Mouse (Mus musculus): ENCODE measurements around the gene Immp2l.
A peak's percentile ranks its signal among the peaks of the same experiment; 100 is the strongest.

Gene Immp2l

DNA sequence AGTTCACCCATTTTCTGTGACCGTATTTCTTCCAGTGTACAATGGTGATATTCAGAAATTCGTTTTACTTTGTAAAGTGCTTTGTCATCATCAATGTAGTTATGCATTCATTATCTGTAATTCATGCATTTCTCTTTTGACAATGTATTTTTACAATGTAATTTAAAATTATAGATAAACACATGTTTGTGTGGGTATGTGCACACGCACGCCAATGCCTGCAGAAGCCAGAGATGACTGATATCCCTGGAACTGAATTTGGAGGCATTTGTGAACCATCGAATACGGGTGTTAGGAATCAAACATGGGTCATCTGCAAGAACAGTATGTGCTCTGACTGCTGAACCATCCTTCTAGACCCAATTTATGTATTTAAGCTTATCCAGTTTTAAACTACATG is 161.6 kb downstream of the Immp2l start:
- DNase-seq: no peak

DNA sequence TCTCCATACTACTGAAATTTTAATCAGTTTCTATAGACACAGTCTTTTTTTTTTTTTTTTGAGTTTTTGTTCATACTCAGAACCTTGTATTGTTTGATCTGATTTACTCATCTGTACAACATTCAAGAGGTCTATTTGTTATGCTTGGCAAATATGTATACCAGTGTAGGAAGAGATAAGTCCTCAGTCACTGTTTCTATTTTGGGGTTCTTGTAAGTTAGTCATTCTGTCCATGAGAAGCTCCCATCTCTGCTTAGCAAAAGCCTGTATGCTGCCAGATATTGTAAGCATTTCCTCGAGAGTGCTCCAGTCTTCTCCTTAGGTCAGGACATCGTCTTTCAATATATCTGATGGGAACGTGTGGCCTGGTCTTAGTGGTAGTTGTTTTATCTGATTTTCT is 168.9 kb downstream of the Immp2l start:
- DNase-seq: no peak

DNA sequence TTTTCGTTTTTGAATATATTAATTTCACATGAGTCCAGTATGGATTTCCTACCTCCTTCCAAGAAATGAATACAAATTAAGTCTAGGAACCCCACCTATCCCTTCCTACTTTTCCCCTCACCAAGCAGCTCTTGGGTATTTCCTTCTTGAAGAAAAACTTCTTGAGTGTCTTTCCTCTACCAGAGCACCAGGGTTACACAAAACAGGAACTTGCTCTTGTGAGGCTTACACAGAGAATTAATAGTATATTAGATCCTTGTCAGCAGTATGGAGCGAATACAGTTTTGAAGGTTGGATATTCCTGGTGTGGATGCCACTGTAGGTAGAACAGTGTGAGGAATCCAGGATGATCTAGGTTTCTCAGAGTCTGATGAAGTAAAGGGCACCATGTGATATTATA is 172.5 kb downstream of the Immp2l start:
- DNase-seq: no peak

DNA sequence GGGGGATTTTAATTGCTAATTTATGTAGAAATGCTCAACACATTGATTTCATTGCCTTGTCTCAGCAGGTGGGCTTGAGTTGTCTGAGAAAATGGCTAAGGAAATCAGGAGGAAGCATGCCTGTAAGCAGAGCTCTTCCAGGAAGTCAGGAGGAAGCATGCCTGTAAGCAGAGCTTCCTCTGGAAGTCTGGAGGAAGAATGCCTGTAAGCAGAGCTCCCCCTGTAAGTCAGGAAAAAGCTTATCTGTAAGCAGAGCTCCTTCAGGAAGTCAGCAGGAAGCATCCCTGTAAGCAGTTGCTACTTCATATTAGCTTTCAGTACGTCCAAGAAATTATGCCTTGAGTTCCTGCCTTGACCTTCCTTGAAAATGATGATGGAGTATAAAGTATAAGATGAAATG is 191.3 kb downstream of the Immp2l start:
- DNase-seq: no peak

DNA sequence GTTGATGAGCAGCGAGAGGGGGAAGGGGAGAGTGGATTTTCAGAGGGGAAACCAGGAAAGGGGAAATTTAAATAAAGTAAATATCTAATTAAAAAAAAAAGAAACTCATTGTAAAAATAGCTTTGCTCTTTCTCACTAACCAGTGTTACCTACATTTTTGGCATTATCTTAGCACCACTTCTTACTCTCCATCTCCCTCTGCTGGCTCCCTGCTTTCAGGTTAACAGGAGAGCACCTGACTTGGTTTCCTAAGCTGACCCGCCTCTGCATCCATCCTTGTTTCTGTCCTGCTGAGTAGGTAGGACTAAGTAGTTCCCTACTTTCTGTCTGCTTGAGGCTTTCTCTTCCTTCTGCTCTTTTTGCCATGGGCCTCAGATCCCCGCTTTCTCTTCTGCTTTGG is 198.0 kb downstream of the Immp2l start:
- no peak for DNase-seq

DNA sequence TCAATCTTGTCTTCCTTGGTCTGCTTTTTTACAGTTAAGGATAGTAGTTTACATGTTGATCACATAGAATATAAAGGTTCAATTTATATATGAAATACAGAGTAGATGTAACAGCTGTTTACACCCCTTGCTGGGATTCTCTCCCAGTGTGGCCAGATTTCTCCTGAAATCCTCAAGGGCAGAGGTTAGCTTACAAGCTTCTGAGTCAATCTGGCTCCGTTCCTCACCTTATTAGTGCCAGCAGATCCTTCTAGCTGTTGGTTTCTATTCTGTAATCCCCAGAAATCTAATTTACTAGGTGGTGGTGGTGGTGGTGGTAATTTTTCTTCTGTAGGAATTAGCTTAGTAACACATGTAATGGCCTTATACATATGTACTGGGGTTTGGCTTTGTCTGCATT is 199.8 kb downstream of the Immp2l start:
- DNase-seq: no peak

DNA sequence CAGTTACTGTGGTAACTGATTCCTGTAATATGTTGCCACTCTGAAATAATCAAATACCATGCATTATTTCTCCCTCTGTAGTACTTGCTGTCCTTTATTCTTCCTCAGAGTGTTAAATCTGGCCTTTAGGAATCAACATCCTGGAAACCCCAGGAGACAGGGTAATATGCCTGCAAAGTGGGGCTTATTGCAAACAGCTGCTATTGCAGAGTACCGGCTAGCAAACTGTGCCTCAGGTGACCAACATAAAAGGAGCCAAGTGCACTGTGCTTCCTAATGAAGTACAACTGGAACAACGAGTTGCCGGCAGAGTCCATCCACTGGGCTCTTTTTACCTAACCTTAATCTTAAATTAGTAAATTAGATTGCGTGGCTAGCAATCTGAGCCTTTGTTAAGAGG is 200.6 kb downstream of the Immp2l start:
- peak; percentile 44 for DNase-seq

DNA sequence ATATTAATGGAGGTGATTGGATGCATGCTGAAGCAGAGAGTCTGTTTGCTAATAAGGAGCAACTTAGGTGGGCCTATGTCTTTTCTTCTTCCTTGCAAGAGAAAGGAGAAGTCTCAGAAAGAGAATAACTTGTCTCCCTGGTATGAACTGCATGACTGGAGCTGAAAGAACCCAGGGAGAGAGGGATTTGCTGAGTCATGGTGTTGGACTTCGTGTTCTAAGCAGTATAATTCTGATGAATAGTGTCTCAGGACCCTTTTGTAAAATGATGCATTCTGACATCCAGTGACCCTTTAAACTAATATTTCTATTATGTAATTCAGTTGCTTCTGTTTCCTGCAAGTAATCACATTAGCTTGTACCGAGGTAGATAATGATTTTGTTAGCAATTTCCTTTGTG is 208.1 kb downstream of the Immp2l start:
- DNase-seq: no peak

DNA sequence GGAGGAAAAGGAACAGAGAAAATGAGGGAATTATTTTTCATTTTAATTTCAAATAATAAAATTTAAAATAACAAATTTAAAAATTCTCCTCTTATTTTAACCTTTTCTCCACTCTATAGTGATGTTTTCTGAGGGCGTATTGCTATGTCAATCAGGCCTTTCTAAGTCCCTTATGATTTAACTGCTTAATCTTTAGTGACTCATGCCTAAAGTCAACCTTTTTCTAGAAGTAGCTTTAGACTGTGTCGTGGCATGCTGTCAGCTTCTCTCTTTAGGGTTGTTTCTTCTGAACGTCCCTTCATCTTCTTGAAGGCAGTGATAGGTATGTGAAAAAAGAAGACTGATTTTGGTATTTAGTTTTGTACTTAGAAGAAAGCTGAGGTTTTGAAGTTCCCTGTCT is 214.0 kb downstream of the Immp2l start:
- DNase-seq: no peak

DNA sequence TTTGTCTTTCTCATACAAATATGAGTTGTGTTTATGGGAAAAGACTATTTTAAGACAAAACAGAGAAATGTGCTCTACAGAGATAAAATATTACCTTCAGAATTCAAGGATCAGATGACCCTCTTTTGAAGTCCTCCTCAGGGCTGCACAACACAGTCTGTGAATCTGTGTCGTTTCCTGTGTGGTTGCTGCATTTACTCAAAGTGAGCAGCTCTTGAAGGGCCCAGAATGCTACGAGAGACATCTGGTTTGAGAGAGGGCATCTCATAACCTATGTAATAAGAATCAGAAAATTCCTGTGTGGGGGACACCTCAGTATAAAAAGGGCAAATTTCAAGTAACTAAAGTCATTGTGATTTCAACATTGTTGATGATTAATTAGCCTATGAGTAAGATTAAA is 217.3 kb downstream of the Immp2l start:
- no peak for DNase-seq

DNA sequence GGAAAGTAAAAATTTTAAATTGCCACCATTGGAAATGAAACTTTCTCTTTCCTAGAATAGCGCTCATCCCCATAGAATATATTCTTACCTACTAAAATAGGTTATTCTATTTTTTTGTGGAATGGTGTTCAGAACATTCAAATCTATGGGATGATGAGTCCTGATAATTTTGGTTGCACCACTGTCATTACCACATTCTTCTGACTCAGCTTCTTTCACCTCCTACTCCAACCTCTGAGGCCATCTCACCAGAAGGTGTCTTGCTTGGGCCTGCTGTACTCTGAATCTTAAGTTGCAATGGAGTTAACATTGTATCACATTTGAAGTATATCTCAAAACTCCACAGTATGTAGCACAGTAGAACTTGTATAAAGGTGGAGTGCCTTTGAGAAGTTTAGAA is 224.4 kb downstream of the Immp2l start:
- DNase-seq: no peak

DNA sequence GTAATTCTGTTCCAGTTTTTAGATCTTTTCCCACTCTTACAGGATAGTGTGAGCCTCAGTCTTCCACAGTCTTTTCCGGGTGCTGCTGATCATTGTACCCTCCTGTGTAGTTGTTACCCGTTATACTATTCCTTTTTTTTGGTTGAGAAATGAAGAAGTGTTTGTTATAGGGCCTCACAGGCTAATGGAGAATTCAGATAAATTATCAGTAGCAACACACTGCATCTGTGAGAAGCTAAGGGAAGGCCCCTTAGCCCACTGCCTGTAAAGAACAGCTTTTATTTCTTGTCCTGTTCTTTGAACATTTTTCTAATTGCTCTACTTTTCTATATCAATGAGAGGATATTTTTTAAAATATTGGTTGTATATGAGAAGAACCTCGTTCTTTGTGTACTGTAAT is 226.2 kb downstream of the Immp2l start:
- DNase-seq: no peak

DNA sequence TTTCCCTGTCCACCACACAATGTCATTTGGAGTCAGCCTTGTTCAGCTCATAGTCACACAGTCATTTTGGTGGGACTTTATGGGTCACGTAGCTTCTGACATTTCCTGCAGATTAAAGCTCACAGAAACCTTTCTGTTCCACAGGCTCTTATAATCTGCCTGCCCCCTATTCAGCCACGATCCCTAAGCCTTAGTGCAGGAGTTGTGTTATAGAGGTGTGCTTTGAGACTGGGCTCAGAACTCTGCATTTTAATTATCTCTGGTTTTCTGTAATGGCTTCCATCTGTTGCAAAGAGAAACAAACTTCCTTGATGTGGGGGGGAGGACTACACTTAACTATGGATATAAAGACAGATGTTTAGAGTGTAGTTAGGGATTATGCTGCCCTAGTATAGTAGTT is 234.0 kb downstream of the Immp2l start:
- peak; percentile 17 for DNase-seq

DNA sequence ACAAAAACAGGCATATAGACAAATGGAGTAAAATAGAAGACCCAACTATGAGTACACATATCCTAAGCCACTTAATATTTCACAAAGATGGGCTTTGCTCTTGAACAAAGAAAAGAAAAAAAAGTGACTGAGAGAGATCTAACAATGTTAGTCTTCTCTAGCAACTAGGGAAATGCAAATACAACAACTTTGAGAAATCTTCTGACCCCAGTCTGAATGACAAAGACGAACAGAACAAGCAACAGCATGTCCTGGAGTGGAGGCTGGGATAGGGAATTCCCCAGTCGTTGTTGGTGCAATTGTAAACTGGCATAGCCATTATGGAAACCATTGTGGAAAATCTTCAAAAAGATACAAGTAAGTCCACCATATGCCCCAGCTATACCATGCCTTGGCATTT is 235.7 kb downstream of the Immp2l start:
- no peak for DNase-seq

DNA sequence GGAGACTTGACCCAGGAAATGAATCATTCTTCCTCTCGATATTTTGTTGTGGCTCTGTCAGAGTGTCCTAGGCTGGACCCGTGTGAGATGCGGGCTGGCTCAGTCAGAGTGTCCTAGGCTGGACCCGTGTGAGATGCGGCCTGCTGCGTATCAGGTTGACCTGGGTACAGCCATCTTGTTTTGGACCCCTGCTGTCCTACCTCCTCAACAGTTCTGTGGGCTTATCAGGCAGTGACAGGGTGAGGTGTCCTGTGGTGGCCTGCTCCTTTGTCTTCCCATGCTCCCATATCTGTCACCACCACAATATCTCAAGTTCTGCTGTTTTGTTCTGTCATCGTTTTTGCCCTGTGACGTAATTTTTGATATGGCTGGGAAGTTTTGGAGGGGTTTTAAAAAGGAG is 250.2 kb downstream of the Immp2l start:
- no peak for DNase-seq

DNA sequence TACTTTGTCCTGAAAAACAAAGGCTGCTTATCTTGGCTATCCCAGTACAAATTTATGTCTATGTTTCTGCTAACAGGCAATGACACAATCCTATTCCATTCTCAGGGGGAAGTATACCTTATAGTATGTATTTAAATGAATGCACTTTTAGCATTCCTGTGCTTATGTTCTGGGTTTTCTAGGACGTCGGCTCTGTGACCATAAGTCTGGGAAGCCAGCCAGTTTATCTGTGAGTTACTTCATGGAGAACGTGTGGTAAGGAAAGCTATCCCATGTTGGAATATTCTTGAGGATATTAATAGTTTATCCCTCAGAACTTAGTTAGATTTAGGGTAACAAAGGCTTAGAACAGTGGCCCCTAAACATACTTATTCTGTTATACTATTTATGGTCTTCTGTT is 251.5 kb downstream of the Immp2l start:
- no peak for DNase-seq

DNA sequence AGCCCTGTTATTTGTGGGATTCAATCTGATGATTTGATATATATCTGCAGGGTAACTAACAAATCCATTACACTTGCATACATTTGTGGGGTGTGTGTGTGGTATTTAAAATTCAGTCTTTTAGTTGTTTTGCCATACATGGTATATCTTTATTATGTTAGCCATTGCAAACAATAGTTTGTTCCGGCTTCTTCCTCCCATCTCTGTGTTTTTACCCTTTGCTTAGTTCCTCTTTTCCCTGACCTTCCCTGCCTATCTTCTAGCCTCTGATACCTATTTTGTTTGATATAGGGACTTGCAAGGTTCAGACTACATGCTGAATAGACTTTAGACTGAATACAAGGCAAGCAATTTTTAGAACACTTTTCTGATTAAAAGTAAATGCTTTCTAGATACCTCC is 254.0 kb downstream of the Immp2l start:
- DNase-seq: no peak

DNA sequence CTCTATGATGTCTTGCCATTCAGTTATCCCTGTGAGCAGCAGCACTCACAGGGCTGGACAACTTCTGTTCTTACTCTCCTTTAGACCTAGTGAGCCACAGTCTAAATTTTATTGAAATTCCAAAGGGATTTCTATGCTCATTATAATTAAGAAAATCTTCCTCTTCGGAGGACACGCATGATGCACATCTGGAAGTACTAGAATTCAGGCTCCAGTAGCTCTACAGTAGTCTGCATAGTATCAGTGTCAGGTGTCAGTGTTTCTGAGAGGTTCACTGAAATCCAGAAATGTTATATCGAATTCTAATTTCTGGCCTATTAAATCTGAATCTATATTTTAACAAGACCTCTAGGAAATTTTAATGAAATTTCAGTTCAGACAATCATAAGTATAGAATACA is 265.2 kb downstream of the Immp2l start:
- DNase-seq: peak; percentile 4

DNA sequence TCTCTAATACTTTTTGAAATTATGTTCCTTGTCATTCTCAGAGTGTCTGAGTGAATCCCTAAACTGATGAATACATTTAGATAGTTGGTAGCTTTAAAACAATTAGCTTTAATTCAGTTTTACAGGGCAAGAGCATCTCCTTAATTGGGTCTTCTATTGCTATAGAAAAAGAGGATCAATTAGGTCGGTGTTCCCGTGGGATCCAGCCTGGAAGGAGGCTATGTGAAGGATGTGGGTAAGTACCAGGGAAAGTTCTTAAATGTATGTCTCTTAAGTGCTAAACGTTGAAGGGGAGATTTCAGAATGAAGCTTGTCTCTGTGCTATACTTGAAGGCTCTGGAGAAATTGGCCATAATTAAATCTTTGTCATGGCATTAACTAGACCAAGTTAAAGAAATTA is 283.1 kb downstream of the Immp2l start:
- no peak for DNase-seq

DNA sequence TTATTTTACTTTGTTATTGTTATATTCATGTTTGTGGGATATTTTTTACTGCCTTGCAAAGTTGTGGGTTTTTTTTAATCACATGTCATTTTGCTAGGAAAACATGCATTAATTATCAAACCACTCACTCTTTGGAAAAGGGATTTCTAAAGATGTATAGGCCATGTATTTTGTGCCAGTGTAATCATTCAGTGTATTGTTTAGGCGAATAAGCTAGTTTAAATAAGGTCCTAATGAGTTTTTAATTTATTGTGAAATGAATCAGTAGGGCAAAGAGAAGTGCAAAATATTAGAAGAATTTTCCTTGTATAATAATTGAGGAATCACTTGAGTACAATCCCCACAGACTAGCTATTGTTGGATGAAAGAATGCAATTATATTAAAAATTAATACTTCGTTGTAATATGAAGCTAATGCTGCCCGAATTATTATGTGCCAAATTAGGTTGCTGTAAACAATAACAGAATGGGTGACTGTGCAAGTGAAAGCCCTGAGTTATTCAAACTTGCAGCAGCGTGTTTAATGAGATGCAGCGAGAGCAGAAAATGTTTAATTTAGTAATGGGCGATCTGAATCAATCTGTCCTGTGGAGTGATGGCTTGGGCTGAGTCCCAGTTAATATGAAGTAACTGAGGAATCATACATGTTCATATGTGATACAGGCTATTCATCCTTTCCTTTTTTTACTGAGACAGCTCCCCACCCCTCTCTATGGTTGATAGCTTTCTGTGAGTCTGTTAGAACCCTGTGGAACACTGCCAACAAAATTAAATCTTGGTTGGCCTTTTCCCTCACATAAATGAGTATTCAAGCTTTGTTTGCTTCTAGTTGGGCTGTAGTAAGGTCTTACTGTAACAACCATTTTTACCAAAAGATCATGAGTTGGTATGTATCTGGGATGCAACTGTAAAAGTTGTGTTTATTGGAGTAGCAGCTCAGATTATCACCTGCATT is 285.1 kb downstream of the Immp2l start:
- DNase-seq: no peak

DNA sequence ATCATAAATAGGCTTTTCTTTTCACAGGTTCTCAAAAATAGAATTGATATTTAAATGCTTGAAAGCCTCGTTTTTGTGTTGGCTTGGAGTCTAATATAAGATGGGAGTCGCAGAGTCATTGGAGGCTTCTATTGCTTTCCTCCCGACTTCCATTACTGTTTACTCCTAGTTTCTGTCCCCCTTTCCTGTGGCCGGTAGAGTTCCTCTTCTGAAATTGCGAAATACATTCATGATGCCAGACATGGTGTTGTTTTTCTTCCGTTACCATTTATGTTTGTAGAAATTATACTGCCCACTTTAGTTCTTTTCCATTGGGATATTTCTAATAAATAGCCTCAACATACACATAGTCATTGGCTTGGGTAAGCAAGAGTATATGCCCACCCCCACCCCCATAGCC is 289.5 kb downstream of the Immp2l start:
- DNase-seq: peak; percentile 0

DNA sequence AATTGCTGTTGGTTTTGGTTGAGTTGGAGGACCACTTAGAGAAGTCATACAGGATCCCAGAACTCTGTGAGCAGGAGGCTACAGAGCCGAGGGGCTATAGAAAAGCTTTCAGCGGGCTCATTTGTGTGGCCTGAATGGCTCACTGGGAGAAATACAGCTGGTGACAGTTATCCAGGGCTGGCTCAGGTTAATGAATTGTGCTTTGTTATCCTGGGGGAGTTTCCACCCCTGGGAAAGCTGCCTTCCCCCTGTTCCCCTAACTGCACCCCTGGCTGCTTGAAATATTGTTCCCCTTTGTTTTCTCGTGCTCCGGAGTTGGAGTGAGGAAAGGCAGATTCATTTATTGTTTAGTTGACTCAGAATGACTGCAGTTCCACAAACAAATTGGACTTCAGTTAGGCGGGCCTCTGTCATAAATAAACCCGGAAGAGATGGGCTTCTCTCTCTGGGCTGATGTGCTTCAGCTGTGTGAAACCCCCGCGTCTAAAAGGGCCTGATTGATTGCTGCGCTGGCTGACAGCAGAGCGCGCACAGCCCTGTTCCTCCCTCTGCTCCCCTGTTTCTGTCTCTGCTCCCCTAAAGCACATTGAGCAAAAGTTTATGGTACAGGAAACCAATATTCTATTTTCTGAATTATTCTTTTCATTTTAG is 291.0 kb downstream of the Immp2l start:
- peak; percentile 65 for DNase-seq

DNA sequence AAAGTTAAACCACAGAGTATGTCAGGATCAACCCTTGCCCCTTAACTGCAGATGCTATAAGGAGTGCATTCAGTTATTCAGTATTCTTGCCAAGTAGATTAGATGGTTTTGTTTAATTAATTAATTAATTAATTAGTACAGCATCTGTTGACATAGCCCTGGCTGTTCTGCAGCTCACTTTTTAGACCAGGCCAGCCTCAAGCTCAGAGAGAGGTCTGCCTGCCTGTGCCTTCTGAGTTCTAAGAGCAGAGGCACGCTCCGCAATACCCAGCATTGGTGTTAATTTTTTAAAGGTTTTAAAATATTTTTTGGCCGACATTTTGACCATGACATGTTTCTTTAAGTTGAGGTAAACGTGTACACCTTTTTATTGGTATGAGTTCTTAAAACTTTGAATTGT is 292.0 kb downstream of the Immp2l start:
- no peak for DNase-seq

DNA sequence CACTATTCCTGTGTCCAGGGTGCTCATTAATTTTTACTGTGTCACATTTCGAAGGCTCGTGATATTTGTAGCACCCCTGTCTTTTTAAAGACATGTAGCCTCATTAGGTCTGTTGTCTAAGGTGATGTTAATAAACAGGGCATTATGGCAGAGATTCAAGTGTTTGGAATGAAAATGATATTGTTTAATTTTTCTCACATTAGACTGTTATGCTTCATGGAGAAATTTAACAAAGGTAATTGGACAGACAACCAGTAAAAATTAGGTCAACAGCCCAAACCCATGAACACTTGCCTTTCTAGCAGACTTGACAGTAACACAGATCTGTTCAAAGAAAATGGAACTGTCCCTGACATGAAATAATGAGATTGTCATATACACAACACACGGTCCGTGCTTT is 292.5 kb downstream of the Immp2l start:
- no peak for DNase-seq

DNA sequence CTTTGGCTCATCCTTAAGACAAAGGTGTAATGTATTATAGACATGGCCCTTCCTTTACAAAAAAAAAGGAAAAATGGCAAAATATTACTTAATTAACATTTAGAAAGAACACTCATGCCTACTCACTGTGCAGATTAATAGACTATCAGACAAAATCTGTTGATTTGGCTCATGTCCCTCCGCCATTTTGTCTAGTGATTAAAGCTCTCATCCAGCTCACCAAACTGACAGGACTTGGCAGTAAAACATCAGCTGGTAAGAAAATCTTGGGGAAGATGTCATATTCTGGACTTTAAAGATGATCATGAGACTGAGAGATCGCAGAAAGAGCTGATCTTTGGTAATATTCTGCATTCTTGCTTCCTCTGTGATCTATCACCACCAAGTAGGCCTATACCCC is 293.5 kb downstream of the Immp2l start:
- DNase-seq: no peak

All from embryo, embryonic 11 days (tissue).